Mouse (Mus musculus) forebrain, embryonic 15.5 days (tissue): ENCODE results near the gene Cyp2j13. TPM values are rescaled to one million over a fixed set of nuclear protein-coding genes. Genes with fewer than 3 reads are reported as not detected.

Source experiments
- polyA plus RNA-seq: library from polyadenylated mRNA; unstranded; fragments of >200 nt; fragmentation: Nextera tagmentation; extraction: Ambion mirVana; gene quantifications from 2 replicates; pipeline ENCODE4 v1.2.1, GENCODE M21; 2015

The Cyp2j13 gene
- polyA plus RNA-seq, 1 experiment from 2014 or later = 0.10 TPM

Other genes with a start within 250 kb of the Cyp2j13 start
- gene Hook1, start 110.3 kb downstream of the Cyp2j13 start, polyA plus RNA-seq = 44.8 and 49.0 TPM in 2 replicates
- gene Cyp2j12, start 63.6 kb upstream of the Cyp2j13 start, polyA plus RNA-seq = not detected in 2 replicates
- gene Cyp2j7, start 159.1 kb upstream of the Cyp2j13 start, polyA plus RNA-seq = not detected in 2 replicates